8 mouse cellular contexts compared by ENCODE assay signal in genomic region chr10:24711480-24712366, GRCm38 (mm10). TPM values are rescaled to one million over a fixed set of nuclear protein-coding genes. Genes with fewer than 3 reads are reported as not detected.
DNase-seq lines count a peak whose midpoint lies in the region; ATAC-seq and TF ChIP-seq lines count a peak whose summit lies in the region.

Gene Enpp1 (minus strand): TSS chr10:24712159.

- H3K9ac ChIP-seq in forebrain, embryonic 15.5 days (replicated peaks), result peak within 1 kb of the TSS; percentile 61

- H3K27ac ChIP-seq in forebrain, embryonic 15.5 days (replicated peaks), result no peak within 1 kb of the TSS
- H3K27ac ChIP-seq in macrophage, result peak within 1 kb of the TSS; percentile 13; the same call in 1 of the 2 replicates

- H3K36me3 ChIP-seq in G1E (replicated peaks), result no peaks in the 10 kb centered on the region
- no peaks in the 10 kb centered on the region for H3K36me3 ChIP-seq in forebrain, embryonic 15.5 days
- H3K36me3 ChIP-seq in macrophage (ENCODE audit: inconsistent target), result no peaks in the 10 kb centered on the region

- no peaks in the 10 kb centered on the region; the same call in 1 of the 2 replicates for H3K79me2 ChIP-seq in macrophage (ENCODE audit: inconsistent target)

- ATAC-seq in G1E (ENCODE audit: extremely low read depth, insufficient number of reproducible peaks, low FRiP score, poor library complexity, severe bottlenecking), result no peak
- peak; percentile 87 for ATAC-seq in forebrain, embryonic 15.5 days (replicated peaks)
- peak; percentile 47 to 70 for ATAC-seq in hematopoietic stem cell, adult 5-6 weeks (replicated peaks in 1 of 2; ENCODE audit: insufficient read depth in 1 of 2, low FRiP score in 2 of 2, low TSS enrichment in 1 of 2, low read depth in 1 of 2, poor library complexity in 2 of 2, severe bottlenecking in 2 of 2)

- H3K9me3 ChIP-seq in G1E (replicated peaks), result peaks cover 10% of the 10 kb centered on the region
- no peaks in the 10 kb centered on the region for H3K9me3 ChIP-seq in forebrain, embryonic 15.5 days

- H3K4me3 ChIP-seq in G1E (ENCODE audit: low read depth, low read length) (peak within 1 kb of the TSS; percentile 20; the same call in 1 of the 2 replicates), macrophage (ENCODE audit: inconsistent target) (peak within 1 kb of the TSS; percentile 55)
- peak within 1 kb of the TSS; percentile 64 for H3K4me3 ChIP-seq in forebrain, embryonic 15.5 days

- TF ChIP-seq CTCF in G1E (IDR thresholded peaks at IDR 0.05; ENCODE audit: low read depth, low read length), result no peak

- 1% methylated on average over 79 of the region's 79 CpGs for WGBS in forebrain, embryonic 15.5 days
- WGBS in macrophage (ENCODE audit: missing documents), result 2% methylated on average over 76 of the region's 79 CpGs

- no peak for DNase-seq in G1E (ENCODE audit: low spot score)
- DNase-seq in cerebellum, adult 11 months, result peak; percentile 9
- DNase-seq in layer of hippocampus, postnatal 10 days (ENCODE audit: low spot score in 2 of 2), result peak; percentile 19 to 54
- DNase-seq in retina, postnatal 1 day, result peak; percentile 67
- peak; percentile 54 to 65 for DNase-seq in thymus, postnatal 36 days

- peak within 1 kb of the TSS; percentile 100 for H3K4me2 ChIP-seq in forebrain, embryonic 15.5 days (replicated peaks)

- H3K4me1 ChIP-seq in G1E (ENCODE audit: insufficient read depth, low read depth, low read length), result 0 out of 2 replicates have a peak, but pooled peaks cover 3% of the 10 kb centered on the region
- H3K4me1 ChIP-seq in forebrain, embryonic 15.5 days, result peaks cover 15% of the 10 kb centered on the region

- H3K27me3 ChIP-seq in G1E (ENCODE audit: insufficient read depth, low read length), result 0 out of 2 replicates have a peak, but pooled peaks cover 4% of the 10 kb centered on the region
- peaks cover 8% of the 10 kb centered on the region; the same call in 1 of the 2 replicates for H3K27me3 ChIP-seq in forebrain, embryonic 15.5 days

RNA-seq across cellular contexts. Expression of gene Enpp1, which starts in this region (rescaled TPM):
- total RNA-seq in G1E (2014; fragmentation: Nextera tagmentation) (0.23 and 0.53 TPM in 2 replicates), G1E (2017) (0.06 and 0.16 TPM in 2 replicates)
- polyA plus RNA-seq in G1E (2012) (0.01 TPM in 1 of 2 replicates, not detected in the other), macrophage (2018) (14.4 to 16.1 TPM (median 15.6 TPM) in 3 replicates)
- 0.91 and 1.8 TPM in 2 replicates for polyA plus RNA-seq in forebrain, embryonic 15.5 days (2015; fragmentation: Nextera tagmentation; extraction: Ambion mirVana)
- 3.7 and 4.5 TPM in 2 replicates for total RNA-seq in hematopoietic stem cell, adult 5-6 weeks (2017)
- total RNA-seq in layer of hippocampus, postnatal 10 days (2021), result 1 to 10 TPM; 3.8 to 4.2 TPM
- total RNA-seq in macrophage (2018; cell fraction: chromatin; rRNA removed), result 10 to 100 TPM in 9 of 26 experiments, 1 to 10 TPM in 17; 1.4 to 28.0 (median 8.0) TPM
- total RNA-seq in macrophage (2018; cell fraction: cytosol; rRNA removed), result 10 to 100 TPM in 13 of 26 experiments, 1 to 10 TPM in 13; 5.0 to 20.6 (median 11.2) TPM
- 10 to 100 TPM in 18 of 26 experiments, 1 to 10 TPM in 8; 6.1 to 32.6 (median 10.9) TPM for total RNA-seq in macrophage (2018; cell fraction: nucleus; rRNA removed)
